Mouse (Mus musculus) CH12.LX (cell line): ENCODE data around the gene Vrtn. TPM values are rescaled to one million over a fixed set of nuclear protein-coding genes. Genes with fewer than 3 reads are reported as not detected.
A peak's percentile ranks its signal among the peaks of the same experiment; 100 is the strongest.

ENCODE experiments used
- DNase-seq: peaks from one replicate; pipeline ENCODE4 v3.0.0-alpha.2; 2013; ENCODE audit errors: extremely low read depth
- H3K27ac ChIP-seq: 2 replicates; pipeline ENCODE4 v1.5.1; 2012; ENCODE audit warnings: low read depth, mild to moderate bottlenecking, control low read depth, moderate library complexity; ENCODE audit not compliant: insufficient read depth
- H3K27me3 ChIP-seq: replicated peaks from 2 replicates; pipeline ENCODE3; 2012; ENCODE audit warnings: inconsistent platforms
- H3K36me3 ChIP-seq, 2 experiments: replicated peaks in 1 of 2; 2 replicates each; pipeline versions ENCODE3 to v1.6.1; 2012; ENCODE audit warnings: inconsistent platforms in 1 of 2, low read length in 1 of 2, mild to moderate bottlenecking in 1 of 2, mixed read lengths in 1 of 2, moderate library complexity in 1 of 2; ENCODE audit not compliant: control insufficient read depth in 1 of 2, insufficient read depth in 1 of 2
- H3K4me1 ChIP-seq, 2 experiments: 2 replicates each; pipeline ENCODE4 v1.6.1; 2012; ENCODE audit warnings: inconsistent platforms in 1 of 2, moderate library complexity in 1 of 2; ENCODE audit not compliant: insufficient read depth in 2 of 2, control insufficient read depth in 1 of 2
- H3K4me2 ChIP-seq: 2 replicates; pipeline ENCODE4 v1.6.1; 2012; ENCODE audit warnings: low read depth, mild to moderate bottlenecking, control low read depth; ENCODE audit not compliant: poor library complexity, insufficient read depth, severe bottlenecking
- H3K4me3 ChIP-seq, 3 experiments: fragments of 150-350 bp in 1 of 3; sonication (generic) in 1 of 3; replicated peaks in 1 of 3; 2 replicates each; pipeline versions ENCODE3 to v1.5.1; 2011 to 2012; ENCODE audit warnings: low read depth in 2 of 3, low read length in 2 of 3, mild to moderate bottlenecking in 2 of 3, moderate library complexity in 2 of 3, control low read depth in 1 of 3, improper control_type of control experiment in 1 of 3, inconsistent platforms in 1 of 3, mixed read lengths in 1 of 3; ENCODE audit not compliant: poor library complexity in 1 of 3
- H3K79me2 ChIP-seq: replicated peaks from 2 replicates; pipeline ENCODE4 v1.6.1; 2012; ENCODE audit warnings: mild to moderate bottlenecking, moderate library complexity; ENCODE audit not compliant: control insufficient read depth, poor library complexity, insufficient read depth, severe bottlenecking; ENCODE audit errors: extremely low read depth
- H3K9ac ChIP-seq: 2 replicates; pipeline ENCODE4 v1.6.1; 2012; ENCODE audit warnings: low read depth, mild to moderate bottlenecking, control low read depth, moderate library complexity; ENCODE audit not compliant: insufficient read depth
- H3K9me3 ChIP-seq: replicated peaks from 2 replicates; pipeline ENCODE3; 2012; ENCODE audit warnings: low read length, inconsistent platforms, mixed read lengths
- BHLHE40 ChIP-seq: IDR thresholded peaks from 2 replicates; pipeline ENCODE4 v1.6.1; 2011; ENCODE audit warnings: mild to moderate bottlenecking, low read depth, low read length, improper control_type of control experiment
- CHD1 ChIP-seq: IDR thresholded peaks from 2 replicates; pipeline ENCODE4 v1.6.1; 2012; ENCODE audit warnings: low read depth, low read length, improper control_type of control experiment, inconsistent platforms
- CHD2 ChIP-seq: IDR thresholded peaks from 2 replicates; pipeline ENCODE4 v1.6.1; 2011; ENCODE audit warnings: low read length, improper control_type of control experiment
- E2F4 ChIP-seq: IDR thresholded peaks from 2 replicates; pipeline ENCODE4 v1.6.1; 2011; ENCODE audit warnings: low read depth, low read length, improper control_type of control experiment; ENCODE audit not compliant: insufficient replicate concordance
- ELF1 ChIP-seq: IDR thresholded peaks from 2 replicates; pipeline ENCODE4 v1.6.1; 2014; ENCODE audit warnings: low read depth, mild to moderate bottlenecking, inconsistent platforms, low read length, improper control_type of control experiment
- EP300 ChIP-seq: IDR thresholded peaks from 2 replicates; pipeline ENCODE4 v1.6.1; 2011; ENCODE audit warnings: low read length, improper control_type of control experiment
- ETS1 ChIP-seq: conservative IDR thresholded peaks from 2 replicates; pipeline ENCODE4 v1.6.1; 2012; ENCODE audit warnings: low read depth, mild to moderate bottlenecking, inconsistent platforms, low read length, improper control_type of control experiment, moderate library complexity
- HCFC1 ChIP-seq: IDR thresholded peaks from 2 replicates; pipeline ENCODE4 v1.6.1; 2012; ENCODE audit warnings: low read depth, mild to moderate bottlenecking, inconsistent platforms, low read length, improper control_type of control experiment
- KAT2A ChIP-seq: IDR thresholded peaks from 2 replicates; pipeline ENCODE4 v1.6.1; 2012; ENCODE audit warnings: low read length, improper control_type of control experiment, inconsistent platforms; ENCODE audit not compliant: insufficient replicate concordance
- MAFK ChIP-seq: IDR thresholded peaks from 2 replicates; pipeline ENCODE4 v1.6.1; 2011; ENCODE audit warnings: low read length, improper control_type of control experiment; ENCODE audit not compliant: insufficient replicate concordance
- MAX ChIP-seq: IDR thresholded peaks from 2 replicates; pipeline ENCODE4 v1.6.1; 2011; ENCODE audit warnings: low read length, improper control_type of control experiment
- MAZ ChIP-seq: IDR thresholded peaks from 2 replicates; pipeline ENCODE4 v1.6.1; 2012; ENCODE audit warnings: low read depth, mild to moderate bottlenecking, inconsistent platforms, low read length, improper control_type of control experiment, moderate library complexity
- MEF2A ChIP-seq: IDR thresholded peaks from 2 replicates; pipeline ENCODE4 v1.6.1; 2014; ENCODE audit warnings: low read depth, mild to moderate bottlenecking, inconsistent platforms, low read length, improper control_type of control experiment, borderline replicate concordance
- MXI1 ChIP-seq: IDR thresholded peaks from 2 replicates; pipeline ENCODE4 v1.6.1; 2011; ENCODE audit warnings: mild to moderate bottlenecking, low read depth, low read length, improper control_type of control experiment
- MYC ChIP-seq: IDR thresholded peaks from 2 replicates; pipeline ENCODE4 v1.6.1; 2011; ENCODE audit warnings: low read depth, mild to moderate bottlenecking, improper control_type of control experiment, low read length
- NELFE ChIP-seq: IDR thresholded peaks from 2 replicates; pipeline ENCODE4 v1.6.1; 2011; ENCODE audit warnings: low read depth, low read length, improper control_type of control experiment
- POLR2A ChIP-seq: IDR thresholded peaks from 2 replicates; pipeline ENCODE4 v1.6.1; 2011; ENCODE audit warnings: low read depth, mild to moderate bottlenecking, improper control_type of control experiment, low read length
- RAD21 ChIP-seq: IDR thresholded peaks from 2 replicates; pipeline ENCODE4 v1.6.1; 2011; ENCODE audit warnings: low read depth, mild to moderate bottlenecking, low read length, improper control_type of control experiment, moderate library complexity
- RCOR1 ChIP-seq: conservative IDR thresholded peaks from 2 replicates; pipeline ENCODE4 v1.6.1; 2012; ENCODE audit warnings: low read depth, mild to moderate bottlenecking, inconsistent platforms, low read length, improper control_type of control experiment
- SIN3A ChIP-seq: IDR thresholded peaks from 2 replicates; pipeline ENCODE4 v1.6.1; 2012; ENCODE audit warnings: low read length, improper control_type of control experiment, inconsistent platforms
- TBP ChIP-seq: conservative IDR thresholded peaks from 2 replicates; pipeline ENCODE4 v1.6.1; 2011; ENCODE audit warnings: low read depth, low read length, improper control_type of control experiment
- TCF12 ChIP-seq: IDR thresholded peaks from 2 replicates; pipeline ENCODE4 v1.6.1; 2014; ENCODE audit warnings: low read depth, mild to moderate bottlenecking, inconsistent platforms, low read length, improper control_type of control experiment
- UBTF ChIP-seq: IDR thresholded peaks from 2 replicates; pipeline ENCODE4 v1.6.1; 2012; ENCODE audit warnings: low read depth, mild to moderate bottlenecking, inconsistent platforms, low read length, improper control_type of control experiment, moderate library complexity
- USF1 ChIP-seq: IDR thresholded peaks from 2 replicates; pipeline ENCODE4 v1.6.1; 2014; ENCODE audit warnings: low read depth, mild to moderate bottlenecking, inconsistent platforms, low read length, improper control_type of control experiment
- USF2 ChIP-seq: conservative IDR thresholded peaks from 2 replicates; pipeline ENCODE4 v1.6.1; 2011; ENCODE audit warnings: low read depth, low read length, improper control_type of control experiment
- ZC3H11A ChIP-seq: IDR thresholded peaks from 2 replicates; pipeline ENCODE4 v1.6.1; 2012; ENCODE audit warnings: low read depth, mild to moderate bottlenecking, inconsistent platforms, low read length, improper control_type of control experiment
- ZKSCAN1 ChIP-seq: IDR thresholded peaks from 2 replicates; pipeline ENCODE4 v1.6.1; 2012; ENCODE audit warnings: low read depth, inconsistent platforms, low read length, improper control_type of control experiment, borderline replicate concordance
- ZMIZ1 ChIP-seq: IDR thresholded peaks from 2 replicates; pipeline ENCODE4 v1.6.1; 2012; ENCODE audit warnings: low read depth, mild to moderate bottlenecking, inconsistent platforms, low read length, improper control_type of control experiment
- ZNF384 ChIP-seq: IDR thresholded peaks from 2 replicates; pipeline ENCODE4 v1.6.1; 2012; ENCODE audit warnings: low read depth, low read length, improper control_type of control experiment, inconsistent platforms
- dilution Hi-C: fragments of 300-500 bp; cut with MboI; formaldehyde crosslinking; loops from 2 replicates; pipeline ENCODE4 v1.14.3; 2020; ENCODE audit warnings: low sequenced_read_pairs; ENCODE audit not compliant: extremely low pct_unique_long_range_greater_than_20kb, extremely low pct_ligation_motif_present
- in situ Hi-C: fragments of 300-500 bp; cut with MboI; formaldehyde crosslinking; loops from 3 replicates; pipeline ENCODE4 v1.14.3; 2019; ENCODE audit warnings: low sequenced_read_pairs, low pct_ligation_motif_present, low pct_unique_long_range_greater_than_20kb, mixed read lengths
- polyA plus RNA-seq: library from polyadenylated mRNA; unstranded; fragments of >175 nt; gene quantifications from 2 replicates; pipeline ENCODE4 v1.2.1, GENCODE M21; 2012; ENCODE audit warnings: low read depth; ENCODE audit not compliant: insufficient read length
- total RNA-seq, 2 experiments: library from RNA; depleted of rRNA; stranded (reverse); fragments of 300-350 nt in 1 of 2; fragments of >200 nt in 1 of 2; gene quantifications; 2 replicates each; pipeline ENCODE4 v1.2.3; 2012 to 2014

Vrtn gene
- total and polyA plus RNA-seq, 3 experiments, result not detected

DNA sequence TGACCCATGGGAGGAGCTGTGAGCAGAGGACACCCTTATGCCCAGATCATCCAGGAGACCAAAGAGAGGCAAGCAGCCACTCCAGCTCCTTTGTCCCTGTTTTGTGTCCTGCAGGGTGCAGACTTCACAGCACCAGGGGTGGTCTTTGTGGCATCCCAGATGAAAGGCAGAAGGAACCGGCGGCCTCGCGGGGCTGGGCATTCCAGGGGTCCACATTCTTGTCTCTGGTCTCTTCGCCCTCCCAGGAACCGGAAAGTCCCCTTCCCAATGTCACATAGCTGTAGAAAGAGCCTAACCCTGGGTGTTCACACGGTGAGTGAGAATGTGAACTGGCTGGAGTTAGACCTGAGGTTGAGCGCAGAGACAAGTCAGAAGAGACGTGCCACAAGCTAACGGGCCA, 30.8 kb downstream of the Vrtn start:
- Histone ChIP-seq H3K27ac (no peak overlapping the region), H3K9ac (no peak overlapping the region), H3K27me3 (no peaks in the 10 kb centered on the region), H3K4me1 (peaks cover 13 to 33% of the 10 kb centered on the region in 2 experiments), H3K36me3 (no peaks in the 10 kb centered on the region), H3K4me3 (no peak overlapping the region), H3K9me3 (peaks cover 2% of the 10 kb centered on the region), H3K4me2 (no peak overlapping the region), H3K79me2 (no peaks in the 10 kb centered on the region)
- dilution Hi-C loops (no loop called here), in situ Hi-C loops (loop anchor here (5.0 kb wide), 1 partner anchor 81 kb away; no protein-coding TSS in a partner anchor)
- no peak for DNase-seq
- TF ChIP-seq ZNF384 (no peak), E2F4 (no peak), RAD21 (no peak), CHD2 (no peak), RCOR1 (no peak), NELFE (no peak), UBTF (no peak), KAT2A (no peak), ZC3H11A (no peak), USF2 (no peak), HCFC1 (no peak), MYC (no peak), SIN3A (no peak), CHD1 (no peak), ZMIZ1 (no peak), MAZ (no peak), TBP (no peak)

DNA sequence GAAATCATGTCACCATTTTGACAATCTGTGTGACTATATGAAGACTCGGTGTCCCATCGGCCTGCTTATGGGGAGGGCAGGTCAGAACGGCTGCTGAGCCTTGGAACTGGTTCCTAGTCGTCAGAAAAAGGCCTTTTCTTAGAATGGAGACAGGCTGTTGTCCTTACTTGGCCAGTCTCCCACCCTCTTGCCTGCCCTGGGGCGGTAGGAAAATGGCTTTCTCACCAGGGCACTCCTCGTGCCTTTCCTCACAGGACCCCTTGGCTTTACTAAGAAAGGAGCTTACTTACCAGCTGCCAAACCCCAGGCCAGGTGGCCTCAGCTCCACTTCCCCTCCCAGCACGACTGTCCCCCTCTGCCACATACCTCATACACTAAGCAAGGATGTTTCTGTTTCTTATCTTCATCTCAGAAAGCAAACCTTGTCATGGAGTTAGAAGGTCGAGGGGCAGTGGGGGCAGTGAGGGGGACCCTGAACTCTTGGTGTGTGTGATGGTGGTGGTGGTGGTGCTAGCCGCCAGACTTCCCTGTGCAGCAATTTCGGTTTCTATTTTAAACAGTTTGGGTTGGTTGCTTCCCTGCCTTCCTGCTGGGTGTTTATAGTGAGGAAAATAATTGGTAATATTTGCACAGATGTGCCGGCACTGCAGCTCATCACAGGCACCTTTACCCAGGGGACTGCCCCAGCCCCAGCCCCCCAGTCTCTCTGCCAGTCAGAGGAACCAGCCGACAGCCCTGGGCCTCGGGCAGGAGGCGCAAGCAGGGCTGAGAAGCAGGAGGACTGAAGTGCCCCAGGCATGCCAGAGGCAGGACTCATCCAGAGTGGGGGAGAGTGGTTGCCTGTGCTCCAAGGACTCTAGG, 34.1 kb downstream of the Vrtn start:
- peak; percentile 57 for DNase-seq
- Histone ChIP-seq H3K9ac (peak overlapping the region; percentile 3; the same call in 1 of the 2 replicates), H3K27me3 (no peaks in the 10 kb centered on the region), H3K4me2 (peak overlapping the region; percentile 41), H3K36me3 (no peaks in the 10 kb centered on the region), H3K27ac (peak overlapping the region; percentile 24; the same call in 1 of the 2 replicates), H3K4me1 (peaks cover 13 to 36% of the 10 kb centered on the region in 2 experiments), H3K4me3 (peak overlapping the region in 1 of 3 experiments; percentile 35), H3K79me2 (no peaks in the 10 kb centered on the region), H3K9me3 (peaks cover 6% of the 10 kb centered on the region)
- in situ Hi-C loops (loop anchor here (5.0 kb wide), 1 partner anchor 77 kb away; no protein-coding TSS in a partner anchor), dilution Hi-C loops (no loop called here)
- no peak for TF ChIP-seq MXI1
- peak; percentile 46; the same call in 1 of the 2 replicates for TF ChIP-seq RCOR1
- TF ChIP-seq POLR2A, result no peak
- TF ChIP-seq NELFE, result 0 out of 2 replicates have a peak, but pooled peaks have one; percentile 43
- TF ChIP-seq MEF2A, result peak; percentile 53; the same call in 1 of the 2 replicates
- TF ChIP-seq ELF1, result 0 out of 2 replicates have a peak, but pooled peaks have one; percentile 8
- TF ChIP-seq ZKSCAN1, result no peak
- no peak for TF ChIP-seq ZMIZ1
- no peak for TF ChIP-seq CHD1
- TF ChIP-seq MAX, result peak; percentile 43; the same call in 1 of the 2 replicates
- no peak for TF ChIP-seq MAFK
- TF ChIP-seq MYC, result no peak
- 0 out of 2 replicates have a peak, but pooled peaks have one; percentile 9 for TF ChIP-seq BHLHE40
- no peak for TF ChIP-seq ZC3H11A
- TF ChIP-seq EP300, result peak; percentile 36; the same call in 1 of the 2 replicates
- no peak for TF ChIP-seq SIN3A
- no peak for TF ChIP-seq USF1
- 0 out of 2 replicates have a peak, but pooled peaks have one; percentile 16 for TF ChIP-seq ETS1
- TF ChIP-seq ZNF384, result no peak
- no peak for TF ChIP-seq E2F4
- TF ChIP-seq TCF12, result peak; percentile 19; the same call in 1 of the 2 replicates
- no peak for TF ChIP-seq TBP
